Mouse (Mus musculus) heart, adult 10 weeks (tissue): ENCODE results near the gene Atp2c2. TPM values are rescaled to one million over a fixed set of nuclear protein-coding genes. Genes with fewer than 3 reads are reported as not detected.

Source experiments
- polyA plus RNA-seq: library from polyadenylated mRNA; stranded (reverse); fragments of 350-450 nt; fragmentation: Illumina TruSeq; extraction: RNeasy Lipid Tissue Mini Kit (QIAGEN cat#74804); gene quantifications from one replicate; pipeline ENCODE4 v1.2.3, GENCODE M21; 2014; ENCODE audit warnings: low read depth, low replicate concordance

Gene Atp2c2
- polyA plus RNA-seq, result not detected

GRCm38 (mm10) chr8:119699549-119700134, at the start of gene Atp2c2:
Atp2c2 (plus strand) TSS chr8:119700009.

DNA sequence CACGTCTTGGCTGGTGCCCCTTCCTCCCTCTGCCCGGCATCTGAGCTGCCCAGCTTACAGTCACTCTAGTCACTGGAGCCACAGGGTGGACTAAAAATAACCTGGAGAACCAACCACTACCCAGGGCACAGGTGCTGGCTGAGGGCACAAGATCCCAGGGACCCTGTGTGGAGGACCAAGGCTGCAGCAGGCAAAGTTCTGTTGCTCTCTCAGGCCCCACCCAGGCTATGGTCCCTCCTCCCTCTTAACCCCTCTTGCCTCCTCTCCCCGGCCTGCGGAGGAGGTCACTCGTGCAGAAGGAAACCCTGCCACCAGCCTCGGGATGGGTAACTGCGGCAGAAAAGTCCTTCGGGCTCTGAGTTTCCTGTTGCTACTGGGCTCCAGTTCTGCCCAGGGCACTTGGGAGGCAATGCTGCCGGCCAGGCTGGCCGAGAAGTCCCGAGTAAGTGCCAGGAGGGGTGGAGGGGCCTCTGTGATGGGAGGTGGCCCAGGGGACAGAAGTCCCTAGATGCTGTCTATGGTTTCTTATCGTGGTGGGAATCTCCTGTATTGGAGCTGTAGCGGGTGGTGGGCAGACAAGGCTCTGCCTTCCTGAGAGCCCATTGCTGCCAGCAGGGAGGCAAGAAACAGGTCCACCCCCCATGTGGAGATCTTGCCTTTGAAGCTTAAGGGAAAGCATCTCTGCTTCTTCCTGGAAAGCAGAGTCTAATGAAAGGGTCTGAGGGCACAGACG, 33.4 kb upstream of the Atp2c2 start, which contains the start of gene Wfdc1:
TSS of gene Wfdc1 (plus strand) at position 147 of the 733 bp plus-strand sequence.

GRCm38 (mm10) chr8:119778263-119778662, 78.5 kb downstream of the Atp2c2 start, which contains the start of gene Tldc1:
Tldc1 (minus strand) TSS chr8:119778416.

Other genes with a start within 250 kb of the Atp2c2 start
- gene Slc38a8, start 198.3 kb upstream of the Atp2c2 start, polyA plus RNA-seq, result not detected
- 34.2 TPM for gene Mbtps1, start 141.3 kb upstream of the Atp2c2 start, polyA plus RNA-seq
- gene Hsdl1, start 124.8 kb upstream of the Atp2c2 start, polyA plus RNA-seq, result 13.6 TPM
- not detected for gene Dnaaf1, start 124.8 kb upstream of the Atp2c2 start, polyA plus RNA-seq
- gene Taf1c, start 94.8 kb upstream of the Atp2c2 start, polyA plus RNA-seq, result 5.3 TPM
- gene Adad2, start 87.3 kb upstream of the Atp2c2 start, polyA plus RNA-seq, result not detected
- gene Kcng4, start 64.3 kb upstream of the Atp2c2 start, polyA plus RNA-seq, result 0.34 TPM
- 23.6 TPM for gene Wfdc1, start 33.6 kb upstream of the Atp2c2 start, polyA plus RNA-seq
- gene Tldc1, start 78.4 kb downstream of the Atp2c2 start, polyA plus RNA-seq, result 13.1 TPM
- 16.8 TPM for gene Cotl1, start 140.5 kb downstream of the Atp2c2 start, polyA plus RNA-seq
- gene Klhl36, start 162.3 kb downstream of the Atp2c2 start, polyA plus RNA-seq, result 1.7 TPM
- gene Usp10, start 210.4 kb downstream of the Atp2c2 start, polyA plus RNA-seq, result 51.1 TPM
- 24.8 TPM for gene Gm20388, start 210.8 kb downstream of the Atp2c2 start, polyA plus RNA-seq